Mouse (Mus musculus): Measurements from ENCODE around the gene Zfp287.
"Not testable (repeated sequence)": the region's sequence is repeated elsewhere in the genome, so short reads cannot be mapped to it uniquely, and the experiment has no call there.

DNA sequence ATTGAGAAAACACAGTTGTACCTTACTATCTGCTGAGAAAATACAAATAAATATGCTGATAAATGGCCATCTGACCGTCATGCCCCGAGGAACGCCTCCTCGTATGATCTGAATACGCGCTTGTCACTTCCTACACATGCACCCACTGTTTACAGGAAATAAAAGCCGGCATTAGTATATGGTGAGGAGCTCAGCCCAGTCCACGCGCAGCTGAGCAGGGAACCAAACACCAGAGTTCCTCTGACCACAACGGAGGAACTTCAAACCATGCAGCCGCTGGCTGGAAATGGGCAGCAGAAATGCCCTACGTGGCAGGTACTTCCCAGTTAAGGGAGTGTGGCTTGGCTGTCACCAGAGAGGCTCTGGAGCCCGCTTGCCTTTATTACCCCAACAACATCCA lies 17.7 kb upstream of the Zfp287 start:
- not testable (repeated sequence) for TF ChIP-seq EP300, CTCF (IDR thresholded peaks at IDR 0.05)
